Mouse (Mus musculus): ENCODE data around the gene Il21. TPM values are rescaled to one million over a fixed set of nuclear protein-coding genes. Genes with fewer than 3 reads are reported as not detected.

Gene Il21
- total RNA-seq, 2 experiments from 2014 or later = not detected

DNA sequence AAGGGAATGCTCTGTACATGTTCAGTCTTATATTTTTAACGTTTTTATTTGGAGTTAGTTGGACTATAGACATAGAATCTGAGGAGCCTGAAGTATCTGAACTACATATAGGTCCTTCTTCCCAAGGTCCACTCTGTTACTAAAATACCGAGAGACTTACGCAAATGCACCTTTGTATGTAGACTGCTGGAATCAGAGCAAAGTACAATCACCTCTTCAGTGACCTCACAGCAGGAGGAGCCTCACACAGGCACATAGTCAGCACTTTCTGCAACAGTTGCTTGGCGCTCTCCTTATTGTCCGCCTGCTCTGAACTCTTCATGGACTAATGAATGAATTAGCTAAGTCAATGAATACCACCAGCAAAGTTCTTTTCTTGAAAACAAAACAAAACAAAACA is 34.1 kb downstream of the Il21 start:
- no peak for DNase-seq (ENCODE audit: low spot score in 2 of 2)

DNA sequence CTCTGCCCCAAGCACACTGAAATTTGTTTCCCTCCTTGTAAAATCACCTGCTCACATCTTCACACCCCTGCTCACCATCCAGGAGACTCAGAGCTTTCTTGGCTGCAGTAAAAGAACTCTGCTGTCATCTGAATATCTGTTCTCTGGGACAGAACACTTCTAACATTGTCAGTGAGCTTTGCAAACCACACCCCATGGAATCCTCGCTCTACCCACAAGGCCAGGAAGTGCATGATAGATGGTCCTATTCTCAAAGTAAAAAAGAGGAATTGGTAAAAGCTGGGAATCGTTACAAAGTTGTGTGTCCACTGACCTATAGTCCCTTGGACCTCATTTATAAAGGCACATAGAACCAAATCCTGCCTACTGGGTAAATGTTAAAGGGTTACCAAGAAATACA is 40.5 kb downstream of the Il21 start:
- no peak for DNase-seq (ENCODE audit: low spot score in 2 of 2)

- DNase-seq (ENCODE audit: low spot score in 2 of 2) = no peak
These were observed 46.9 kb downstream of the Il21 start for GRCm38 (mm10) chr3:37185534-37185933.

GRCm38 (mm10) chr3:37182415-37183269 is 49.8 kb downstream of the Il21 start:
- DNase-seq (ENCODE audit: low spot score in 2 of 2) = no peak

- DNase-seq (ENCODE audit: low spot score in 2 of 2) = no peak
These were observed 51.4 kb downstream of the Il21 start for GRCm38 (mm10) chr3:37181041-37181440.

DNA sequence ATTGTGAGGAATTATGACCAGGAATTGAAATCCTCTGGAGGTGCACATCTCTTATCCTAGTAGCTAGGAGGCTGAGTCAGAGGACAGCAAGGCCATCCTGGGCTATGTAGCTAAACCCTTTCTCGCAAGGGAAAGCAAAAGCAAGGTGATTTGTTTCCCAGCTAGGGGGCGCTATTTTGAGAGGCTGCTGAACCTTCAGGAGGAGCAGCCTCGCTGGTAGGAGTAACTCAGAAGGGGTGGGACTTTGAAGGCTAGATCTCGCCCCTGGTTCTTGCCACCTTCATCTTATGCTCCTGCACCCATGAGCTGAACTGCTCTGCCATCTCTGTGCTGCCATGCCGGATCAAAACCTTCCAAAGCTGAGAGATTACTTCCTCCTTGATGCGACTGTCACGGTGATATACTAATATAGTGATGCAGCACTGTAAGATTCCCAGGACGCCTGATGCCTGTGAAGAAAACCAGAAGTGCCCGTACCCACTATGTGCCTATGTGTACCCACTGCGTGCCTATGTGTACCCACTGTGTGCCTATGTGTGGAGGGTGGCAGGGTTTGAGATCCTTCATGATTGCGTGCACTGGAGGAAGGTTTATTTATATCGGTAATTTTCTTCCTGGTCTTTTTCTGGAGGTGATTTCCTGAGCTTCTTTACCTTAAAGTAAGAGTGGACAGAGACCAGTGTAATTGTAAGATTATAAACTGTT is 52.2 kb downstream of the Il21 start:
- no peak for DNase-seq (ENCODE audit: low spot score in 2 of 2)

DNA sequence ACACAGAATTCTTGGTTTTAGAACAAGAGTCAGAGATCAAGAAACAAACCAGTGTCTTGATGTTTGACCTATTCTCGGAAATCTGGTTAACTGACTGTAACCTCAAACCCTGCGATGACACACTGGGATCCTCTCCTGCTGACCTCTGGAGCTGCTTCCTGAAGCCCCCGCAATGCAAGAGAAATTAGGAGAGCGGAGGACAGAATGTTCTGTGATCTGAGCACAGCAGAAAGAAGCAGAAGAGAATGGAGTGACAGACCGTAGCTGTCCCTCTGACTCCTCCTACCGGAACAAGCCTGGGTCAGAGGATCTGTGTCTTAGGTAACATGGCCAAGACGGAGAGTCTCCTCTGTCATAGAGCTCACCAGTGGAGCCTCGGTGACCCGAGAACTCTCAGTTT is 53.0 kb downstream of the Il21 start:
- DNase-seq (ENCODE audit: low spot score in 2 of 2) = no peak

DNA sequence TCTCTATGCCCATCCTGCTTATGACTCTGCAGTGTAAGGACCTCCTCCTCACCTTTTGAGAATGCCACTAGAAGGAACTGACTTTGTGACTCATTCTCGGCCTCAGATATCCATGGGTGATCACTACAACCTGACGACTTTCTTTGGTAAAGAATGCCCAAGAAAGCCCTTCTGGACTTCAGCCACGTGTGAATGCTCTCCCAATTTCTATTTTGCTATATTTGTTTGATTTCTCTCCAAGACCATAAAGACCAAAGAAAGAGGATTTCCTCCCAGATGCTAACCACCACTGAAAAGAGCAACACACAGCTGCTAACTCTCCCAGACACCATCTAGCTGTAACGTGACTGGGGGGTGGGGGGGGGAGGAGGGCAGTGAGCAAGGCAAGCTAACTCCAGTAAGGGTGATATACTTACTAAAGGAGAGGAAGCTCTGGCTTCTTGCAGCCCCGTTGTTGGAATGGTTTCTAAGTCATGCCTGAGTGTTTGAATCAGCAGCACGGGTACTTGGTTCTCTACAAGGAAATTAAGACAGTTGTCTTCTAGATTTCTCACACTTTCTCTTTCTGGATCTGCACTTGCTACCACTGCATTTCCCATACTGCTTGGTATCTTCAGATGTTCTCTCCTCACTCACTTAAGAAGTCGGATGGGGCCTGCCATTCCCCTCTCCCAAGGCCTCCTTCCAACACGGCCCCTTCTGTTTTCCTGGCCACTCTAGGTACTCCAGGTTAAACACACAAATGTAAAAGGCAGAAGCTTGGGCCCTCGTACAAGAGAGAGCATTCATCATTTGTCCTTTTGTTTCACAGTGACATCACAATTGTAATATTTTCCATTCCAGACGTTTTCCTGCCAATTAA is 57.5 kb downstream of the Il21 start:
- DNase-seq (ENCODE audit: low spot score in 2 of 2) = no peak

- no peak for DNase-seq (ENCODE audit: low spot score in 2 of 2)
These were observed 59.2 kb downstream of the Il21 start for GRCm38 (mm10) chr3:37173285-37173684.

Small RNA genes lying within 50 kb of the gene (microRNA-seq; reads per million reads assigned to microRNA genes)
- gene Gm24169 (ENCODE audit: borderline number of aligned reads in 2 of 2) = 0 reads per million in 2 experiments

Other genes starting within 250 kb of the Il21 start
- gene Adad1, start 169.1 kb downstream of the Il21 start, total RNA-seq (2021) = not detected
- not detected for gene Il2, start 106.7 kb downstream of the Il21 start, total RNA-seq (2021)
- gene Bbs12, start 79.9 kb upstream of the Il21 start, total RNA-seq (2021) = 1 to 10 TPM; 4.5 to 4.6 TPM
- 1 to 10 TPM; 3.5 to 6.7 TPM for gene Cetn4, start 80.1 kb upstream of the Il21 start, total RNA-seq (2021)
- gene Fgf2, start 115.7 kb upstream of the Il21 start, total RNA-seq (2021) = 1 to 10 TPM; 2.8 to 8.0 TPM
- gene Spata5, start 187.3 kb upstream of the Il21 start, total RNA-seq (2021) = 10 to 100 TPM; 43.6 to 51.2 TPM
- gene Nudt6, start 187.6 kb upstream of the Il21 start, total RNA-seq (2021) = 10 to 100 TPM; 15.9 to 18.8 TPM

Measured in adrenal gland, adult 18-20 months (tissue).